9 mouse cellular contexts compared by ENCODE assay signal in genomic region chr14:105822653-105823052, GRCm38 (mm10).
"Had no signal": no experiment of that assay in that cellular context is flagged by ENCODE, and none has a peak within 500 bp of the region (broad histone marks: within the 10 kb centered on the region; RNA-seq: fewer than 3 reads in every experiment).

No protein-coding gene starts in this region.

- H3K4me1 ChIP-seq: limb, embryonic 15.5 days; liver, embryonic 12.5 days; midbrain, embryonic 15.5 days; neural tube, embryonic 12.5 days; stomach, embryonic 15.5 days had no signal

- DNase-seq: kidney, adult 11 months; thymus, postnatal 4 days had no signal

- H3K9ac ChIP-seq: kidney, embryonic 15.5 days; limb, embryonic 15.5 days; liver, embryonic 12.5 days; midbrain, embryonic 15.5 days; neural tube, embryonic 12.5 days; stomach, embryonic 15.5 days had no signal

- H3K36me3 ChIP-seq: kidney, embryonic 15.5 days; limb, embryonic 15.5 days; liver, embryonic 12.5 days; midbrain, embryonic 15.5 days; neural tube, embryonic 12.5 days; stomach, embryonic 15.5 days had no signal

- H3K4me3 ChIP-seq: kidney, embryonic 15.5 days; left cerebral cortex, adult 2 months; limb, embryonic 15.5 days; liver, embryonic 12.5 days; midbrain, embryonic 15.5 days; neural tube, embryonic 12.5 days; stomach, embryonic 15.5 days had no signal

- H3K27me3 ChIP-seq: kidney, embryonic 15.5 days; limb, embryonic 15.5 days; midbrain, embryonic 15.5 days; neural tube, embryonic 12.5 days; stomach, embryonic 15.5 days had no signal

- H3K27ac ChIP-seq: kidney, embryonic 15.5 days; left cerebral cortex, adult 2 months; limb, embryonic 15.5 days; liver, embryonic 12.5 days; midbrain, embryonic 15.5 days; neural tube, embryonic 12.5 days; stomach, embryonic 15.5 days had no signal

- H3K4me2 ChIP-seq: kidney, embryonic 15.5 days; limb, embryonic 15.5 days; liver, embryonic 12.5 days; midbrain, embryonic 15.5 days; neural tube, embryonic 12.5 days; stomach, embryonic 15.5 days had no signal

- ATAC-seq: liver, embryonic 12.5 days; midbrain, embryonic 15.5 days had no signal

- H3K9me3 ChIP-seq: limb, embryonic 15.5 days; liver, embryonic 12.5 days; midbrain, embryonic 15.5 days; neural tube, embryonic 12.5 days; stomach, embryonic 15.5 days had no signal
